Mouse (Mus musculus): ENCODE measurements around the gene Ttc23l. TPM values are rescaled to one million over a fixed set of nuclear protein-coding genes. Genes with fewer than 3 reads are reported as not detected.
A peak's percentile ranks its signal among the peaks of the same experiment; 100 is the strongest.
"Not testable (repeated sequence)": the region's sequence is repeated elsewhere in the genome, so short reads cannot be mapped to it uniquely, and the experiment has no call there.

Ttc23l gene
- polyA plus RNA-seq, 1 experiment from 2014 or later = not detected

- ATAC-seq (replicated peaks) = peak; percentile 98
- Histone ChIP-seq H3K4me2 (replicated peaks) (no peak overlapping the region), H3K9me3 (no peaks in the 10 kb centered on the region), H3K36me3 (no peaks in the 10 kb centered on the region), H3K9ac (replicated peaks) (no peak overlapping the region), H3K4me1 (no peaks in the 10 kb centered on the region), H3K4me3 (no peak overlapping the region), H3K27me3 (no peaks in the 10 kb centered on the region), H3K27ac (replicated peaks) (no peak overlapping the region)
- 60% methylated on average over 11 of the region's 11 CpGs for WGBS
Observed at GRCm38 (mm10) chr15:10500838-10501719, 57.4 kb downstream of the Ttc23l start.

DNA sequence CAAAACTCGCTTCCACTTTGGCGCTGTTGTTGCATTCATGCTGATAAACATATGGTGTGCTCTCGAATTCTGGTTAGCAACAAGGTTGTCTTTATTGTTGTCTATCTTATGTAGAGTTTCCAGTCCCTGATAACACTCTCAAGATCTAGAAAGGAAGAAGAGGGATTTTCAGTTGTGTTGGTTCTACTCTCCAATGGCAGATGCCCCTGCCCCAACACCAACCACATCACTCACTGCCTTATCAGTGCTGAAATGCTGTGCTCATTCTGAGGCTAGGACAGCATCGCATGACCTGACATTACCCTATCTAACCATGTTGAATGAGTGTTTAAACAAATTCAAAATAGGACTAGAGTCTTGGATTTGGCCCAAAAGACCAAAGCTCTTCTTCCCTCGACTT is 58.4 kb downstream of the Ttc23l start:
- Histone ChIP-seq H3K4me2 (replicated peaks) (no peak overlapping the region), H3K4me1 (no peaks in the 10 kb centered on the region), H3K36me3 (peaks cover 3% of the 10 kb centered on the region; the same call in 1 of the 2 replicates), H3K9ac (replicated peaks) (no peak overlapping the region), H3K9me3 (no peaks in the 10 kb centered on the region), H3K27ac (replicated peaks) (no peak overlapping the region), H3K27me3 (no peaks in the 10 kb centered on the region), H3K4me3 (no peak overlapping the region)
- no peak for ATAC-seq (replicated peaks)
- 88% methylated on average over 5 of the region's 5 CpGs for WGBS

- Histone ChIP-seq H3K36me3 (peaks cover 3% of the 10 kb centered on the region; the same call in 1 of the 2 replicates), H3K4me1 (no peaks in the 10 kb centered on the region), H3K9me3 (no peaks in the 10 kb centered on the region), H3K4me3 (no peak overlapping the region), H3K9ac (replicated peaks) (no peak overlapping the region), H3K4me2 (replicated peaks) (no peak overlapping the region), H3K27ac (replicated peaks) (no peak overlapping the region), H3K27me3 (no peaks in the 10 kb centered on the region)
- no peak for ATAC-seq (replicated peaks)
- 80% methylated on average over 5 of the region's 5 CpGs for WGBS
Observed at GRCm38 (mm10) chr15:10499593-10499992, 58.9 kb downstream of the Ttc23l start.

GRCm38 (mm10) chr15:10496696-10497095 is 61.8 kb downstream of the Ttc23l start:
- not testable (repeated sequence) for H3K27ac ChIP-seq (replicated peaks); ATAC-seq (replicated peaks); H3K4me2 ChIP-seq (replicated peaks); H3K9ac ChIP-seq (replicated peaks); H3K9me3 ChIP-seq; H3K4me1 ChIP-seq; H3K27me3 ChIP-seq; H3K4me3 ChIP-seq
- H3K36me3 ChIP-seq = peaks cover 20% of the 10 kb centered on the region
- 95% methylated on average over 1 of the region's 1 CpGs for WGBS

- Histone ChIP-seq H3K4me3 (no peak overlapping the region), H3K9me3 (no peaks in the 10 kb centered on the region), H3K27me3 (no peaks in the 10 kb centered on the region), H3K36me3 (peaks cover 24% of the 10 kb centered on the region), H3K27ac (replicated peaks) (no peak overlapping the region), H3K9ac (replicated peaks) (no peak overlapping the region), H3K4me1 (no peaks in the 10 kb centered on the region), H3K4me2 (replicated peaks) (no peak overlapping the region)
- WGBS = 92% methylated on average over 11 of the region's 11 CpGs
- ATAC-seq (replicated peaks) = no peak
Observed at GRCm38 (mm10) chr15:10495944-10496343, 62.5 kb downstream of the Ttc23l start.

DNA sequence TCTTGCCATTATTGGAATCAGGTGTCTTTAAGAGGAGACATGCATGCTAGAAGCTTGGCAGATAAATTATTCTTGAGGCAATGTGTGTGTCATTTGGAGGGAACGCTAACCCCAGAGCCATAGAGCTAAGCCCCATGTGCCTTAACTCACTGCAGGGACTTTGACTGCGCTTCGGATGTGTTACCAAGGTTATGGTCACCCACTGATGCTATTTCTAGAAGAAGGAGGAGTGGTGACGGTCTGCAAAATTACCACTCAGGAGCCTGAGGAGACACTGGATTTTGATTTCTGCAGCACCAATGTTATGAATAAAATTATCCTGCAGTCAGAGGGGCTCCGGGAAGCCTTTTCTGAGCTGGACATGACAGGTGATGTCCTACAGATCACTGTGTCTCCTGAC is 68.4 kb downstream of the Ttc23l start:
- Histone ChIP-seq H3K4me2 (replicated peaks) (no peak overlapping the region), H3K27ac (replicated peaks) (no peak overlapping the region), H3K36me3 (peaks cover 27% of the 10 kb centered on the region; the same call in 1 of the 2 replicates), H3K9ac (replicated peaks) (no peak overlapping the region), H3K9me3 (no peaks in the 10 kb centered on the region), H3K27me3 (no peaks in the 10 kb centered on the region), H3K4me1 (peaks cover 16% of the 10 kb centered on the region), H3K4me3 (no peak overlapping the region)
- WGBS = 94% methylated on average over 5 of the region's 5 CpGs
- ATAC-seq (replicated peaks) = no peak

DNA sequence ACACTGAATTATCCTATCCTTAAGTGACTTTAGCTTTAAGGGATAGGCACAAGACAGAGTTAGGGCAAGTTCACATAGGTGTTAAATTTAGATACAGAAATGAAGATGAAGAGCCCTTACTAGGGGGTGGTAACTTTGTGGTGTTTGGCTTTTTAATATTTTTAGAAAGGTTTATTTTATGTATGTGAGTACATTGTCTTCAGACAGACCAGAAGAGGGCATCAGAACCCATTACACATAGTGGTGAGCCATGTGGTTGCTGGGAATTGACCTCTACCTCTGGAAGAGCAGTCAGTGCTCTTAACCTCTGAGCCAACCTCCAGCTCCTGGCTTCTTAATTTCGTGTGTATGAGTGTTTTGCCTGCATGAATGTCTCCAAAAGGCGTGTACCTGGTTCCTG is 71.2 kb downstream of the Ttc23l start:
- H3K36me3 ChIP-seq = peaks cover 22% of the 10 kb centered on the region; the same call in 1 of the 2 replicates
- H3K27ac ChIP-seq (replicated peaks) = no peak overlapping the region
- no peak overlapping the region for H3K9ac ChIP-seq (replicated peaks)
- WGBS = 62% methylated on average over 2 of the region's 2 CpGs
- peak overlapping the region; percentile 65 for H3K4me3 ChIP-seq
- peak overlapping the region; percentile 85 for H3K4me2 ChIP-seq (replicated peaks)
- H3K27me3 ChIP-seq = no peaks in the 10 kb centered on the region
- no peak for ATAC-seq (replicated peaks)
- no peaks in the 10 kb centered on the region for H3K9me3 ChIP-seq
- peaks cover 29% of the 10 kb centered on the region for H3K4me1 ChIP-seq

DNA sequence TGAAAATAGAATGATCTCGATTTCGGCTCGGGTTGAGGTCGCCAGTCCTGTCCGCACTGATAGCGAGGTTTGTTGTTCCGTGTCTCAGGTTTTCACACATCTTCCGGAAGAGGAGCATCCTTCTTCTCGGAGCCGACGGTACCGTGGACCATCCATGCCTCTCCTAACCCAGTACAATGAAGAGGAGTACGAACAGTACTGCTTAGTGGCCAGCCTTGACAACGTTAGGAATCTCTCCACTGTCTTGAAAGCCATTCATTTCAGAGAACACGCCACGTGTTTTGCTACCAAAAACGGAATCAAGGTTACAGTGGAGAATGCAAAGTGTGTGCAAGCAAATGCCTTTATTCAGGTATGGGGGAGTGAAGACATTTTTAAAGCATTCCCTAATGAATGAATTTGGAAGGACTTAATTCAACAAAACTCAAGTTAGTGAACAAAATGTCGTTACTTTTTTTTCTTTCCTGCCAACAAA is 72.1 kb downstream of the Ttc23l start:
- H3K4me1 ChIP-seq = peaks cover 29% of the 10 kb centered on the region

GRCm38 (mm10) chr15:10485484-10486364 is 72.7 kb downstream of the Ttc23l start, which contains the start of the genes Brix1 and Rad1:
Gene Brix1 (minus strand): TSS chr15:10485947.
Gene Rad1 (plus strand): TSS chr15:10486018.
- Histone ChIP-seq H3K9ac (replicated peaks) (peak within 1 kb of the TSS; percentile 82), H3K36me3 (peaks cover 23% of the 10 kb centered on the region), H3K4me1 (peaks cover 29% of the 10 kb centered on the region), H3K27me3 (no peaks in the 10 kb centered on the region), H3K27ac (replicated peaks) (peak within 1 kb of the TSS; percentile 83), H3K4me2 (replicated peaks) (peak within 1 kb of the TSS; percentile 85), H3K9me3 (no peaks in the 10 kb centered on the region), H3K4me3 (peak within 1 kb of the TSS; percentile 65)
- peak; percentile 100 for ATAC-seq (replicated peaks)
- WGBS = under 1% methylated on average over 58 of the region's 58 CpGs

More for the DNA sequence above, 72.1 kb downstream of the Ttc23l start:
- H3K9me3 ChIP-seq = no peaks in the 10 kb centered on the region
- H3K4me3 ChIP-seq = peak overlapping the region; percentile 65
- under 1% methylated on average over 18 of the region's 18 CpGs for WGBS
- peak overlapping the region; percentile 85 for H3K4me2 ChIP-seq (replicated peaks)
- peak; percentile 72 for ATAC-seq (replicated peaks)
- no peaks in the 10 kb centered on the region for H3K27me3 ChIP-seq
- H3K36me3 ChIP-seq = peaks cover 22% of the 10 kb centered on the region
- peak overlapping the region; percentile 83 for H3K27ac ChIP-seq (replicated peaks)
- H3K9ac ChIP-seq (replicated peaks) = peak overlapping the region; percentile 82

DNA sequence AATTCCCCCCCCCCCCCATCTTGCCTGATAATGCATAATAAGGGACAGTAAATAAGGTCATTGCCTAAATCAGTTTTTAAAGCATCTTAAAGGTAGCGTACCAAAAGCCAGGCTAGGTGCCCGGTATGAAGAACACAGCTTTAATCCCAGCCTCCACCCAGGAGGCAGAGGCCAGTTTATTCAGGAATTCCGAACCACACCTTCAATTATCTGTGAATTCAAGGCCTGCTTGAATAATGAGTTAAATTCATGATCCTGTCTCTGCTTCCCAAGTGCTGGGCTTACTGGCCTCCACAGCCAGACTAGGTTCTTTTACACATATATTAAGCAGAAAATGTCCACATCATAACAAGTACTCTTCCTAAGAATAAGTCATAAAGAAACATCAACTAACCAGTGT is 87.5 kb downstream of the Ttc23l start:
- H3K4me1 ChIP-seq = peaks cover 19% of the 10 kb centered on the region
- ATAC-seq (replicated peaks) = no peak
- no peaks in the 10 kb centered on the region for H3K9me3 ChIP-seq
- 0 out of 2 replicates have a peak overlapping the region, but pooled peaks have one; percentile 83 for H3K27ac ChIP-seq (replicated peaks)
- no peaks in the 10 kb centered on the region for H3K27me3 ChIP-seq
- WGBS = 5% methylated on average over 3 of the region's 3 CpGs
- peaks cover 14% of the 10 kb centered on the region for H3K36me3 ChIP-seq
- peak overlapping the region; percentile 96 for H3K4me3 ChIP-seq
- peak overlapping the region; percentile 86 for H3K9ac ChIP-seq (replicated peaks)
- H3K4me2 ChIP-seq (replicated peaks) = peak overlapping the region; percentile 75

DNA sequence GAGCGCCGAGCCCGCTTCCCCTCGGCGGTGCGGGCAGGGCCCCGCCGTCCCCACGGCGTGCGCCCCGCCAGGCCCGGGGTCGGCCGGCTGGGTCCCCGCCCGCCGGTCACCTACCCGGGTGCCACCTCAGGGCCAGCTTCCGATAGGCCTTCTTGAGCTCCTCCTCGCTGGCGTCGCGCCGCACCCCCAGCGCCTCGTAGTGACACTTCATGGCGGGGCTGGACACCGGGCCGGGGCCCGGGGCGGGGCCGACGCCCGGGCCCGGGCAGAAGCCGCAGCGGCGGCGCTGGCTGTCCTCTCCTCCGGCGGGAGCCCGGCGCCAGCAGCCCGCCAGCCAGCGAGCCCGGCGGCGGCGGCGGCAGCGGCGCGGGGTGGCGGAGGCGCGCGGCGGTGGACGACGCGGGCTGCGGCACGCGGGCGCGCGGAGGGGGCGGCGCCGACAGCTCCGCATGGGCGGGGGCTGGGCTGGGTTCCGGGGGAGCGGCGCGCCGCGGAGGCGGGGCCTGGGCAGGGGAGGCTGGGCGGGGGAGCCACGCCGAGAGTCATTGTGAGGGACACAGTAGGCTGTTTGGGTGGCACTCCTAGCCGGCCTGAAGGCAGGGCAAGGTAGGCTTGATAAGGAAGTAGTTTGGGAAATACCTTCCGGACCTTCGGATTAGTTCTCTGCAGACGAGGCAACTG is 88.2 kb downstream of the Ttc23l start, which contains the start of gene Dnajc21:
Gene Dnajc21, minus strand, starts transcription at position 366 of the 681 bp plus-strand sequence.
- under 1% methylated on average over 80 of the region's 87 CpGs for WGBS
- ATAC-seq (replicated peaks) = peak; percentile 94
- H3K9ac ChIP-seq (replicated peaks) = peak within 1 kb of the TSS; percentile 86
- peaks cover 8% of the 10 kb centered on the region for H3K36me3 ChIP-seq
- H3K27ac ChIP-seq (replicated peaks) = peak within 1 kb of the TSS; percentile 83
- no peaks in the 10 kb centered on the region for H3K27me3 ChIP-seq
- H3K4me1 ChIP-seq = peaks cover 19% of the 10 kb centered on the region
- peak within 1 kb of the TSS; percentile 75 for H3K4me2 ChIP-seq (replicated peaks)
- H3K4me3 ChIP-seq = peak within 1 kb of the TSS; percentile 96
- H3K9me3 ChIP-seq = no peaks in the 10 kb centered on the region
